Mouse (Mus musculus) lung, adult 2 months (tissue): ENCODE measurements at regions not wholly inside any gene's neighbourhood (a gene's known extent, or its start where the extent isn't known, plus 50 kb on each side); places are given as distances from the start of the nearest gene placed in this dataset.

Experiments used
- CTCF ChIP-seq: fragments of 200-500 bp; IDR thresholded peaks from 2 replicates; pipeline ENCODE4 v1.5.1; 2011; ENCODE audit warnings: mild to moderate bottlenecking, low read length, control low read depth; ENCODE audit not compliant: insufficient read depth
- POLR2A ChIP-seq: fragments of 200-500 bp; IDR thresholded peaks from 2 replicates; pipeline ENCODE4 v1.6.1; 2011; ENCODE audit warnings: low read depth, mild to moderate bottlenecking, control low read depth, low read length, borderline replicate concordance; ENCODE audit errors: extremely low read depth

- TF ChIP-seq CTCF: no peak
- TF ChIP-seq POLR2A: no peak
These were observed 176.2 kb upstream of the Mocs2 start for GRCm38 (mm10) chr13:114641688-114642390.
